Mouse (Mus musculus) limb, embryonic 12.5 days (tissue): Measurements from ENCODE around the gene Taar7f. TPM values are rescaled to one million over a fixed set of nuclear protein-coding genes. Genes with fewer than 3 reads are reported as not detected.
"Not testable (repeated sequence)": the region's sequence is repeated elsewhere in the genome, so short reads cannot be mapped to it uniquely, and the experiment has no call there.

Experiments used
- ATAC-seq: fragments of 200-750 bp; cut with Nextera tagmentation; 2 replicates; pipeline ENCODE4 v1.8.0; 2017; ENCODE audit warnings: low read depth, moderate TSS enrichment; ENCODE audit not compliant: insufficient number of reproducible peaks, insufficient read depth, low FRiP score, low TSS enrichment
- H3K27ac ChIP-seq: fragments of 300-500 bp; sonication (generic); 2 replicates; pipeline ENCODE4 v1.5.1; 2016; ENCODE audit warnings: mild to moderate bottlenecking, moderate library complexity
- H3K27me3 ChIP-seq: fragments of 300-500 bp; sonication (generic); 2 replicates; pipeline ENCODE4 v1.6.1; 2016; ENCODE audit warnings: mild to moderate bottlenecking, moderate library complexity
- H3K36me3 ChIP-seq: fragments of 300-500 bp; sonication (generic); 2 replicates; pipeline ENCODE4 v1.6.1; 2016; ENCODE audit warnings: mild to moderate bottlenecking, moderate library complexity
- H3K4me1 ChIP-seq: fragments of 300-500 bp; sonication (generic); replicated peaks from 2 replicates; pipeline ENCODE4 v1.6.1; 2016
- H3K4me2 ChIP-seq: fragments of 300-500 bp; sonication (generic); 2 replicates; pipeline ENCODE4 v1.6.1; 2016; ENCODE audit warnings: mild to moderate bottlenecking, moderate library complexity
- H3K4me3 ChIP-seq: fragments of 300-500 bp; sonication (generic); replicated peaks from 2 replicates; pipeline ENCODE4 v1.5.1; 2016; ENCODE audit warnings: mild to moderate bottlenecking
- H3K9ac ChIP-seq: fragments of 300-500 bp; sonication (generic); replicated peaks from 2 replicates; pipeline ENCODE4 v1.6.1; 2016; ENCODE audit warnings: mild to moderate bottlenecking, moderate library complexity
- H3K9me3 ChIP-seq: fragments of 300-500 bp; sonication (generic); 2 replicates; pipeline ENCODE4 v1.6.1; 2016; ENCODE audit warnings: mild to moderate bottlenecking, moderate library complexity
- WGBS: fragments of 180-500 bp; shearing (Covaris S2); methylation state at CpG from one replicate; pipeline ENCODE4 v1.1.7; 2016; 5-methylcytosine and 5-hydroxymethylcytosine counted together
- polyA plus RNA-seq: library from polyadenylated mRNA; unstranded; fragments of >200 nt; fragmentation: Nextera tagmentation; extraction: Ambion mirVana; gene quantifications from 2 replicates; pipeline ENCODE4 v1.2.1, GENCODE M21; 2016

Gene Taar7f
- polyA plus RNA-seq, 1 experiment from 2014 or later, result not detected

DNA sequence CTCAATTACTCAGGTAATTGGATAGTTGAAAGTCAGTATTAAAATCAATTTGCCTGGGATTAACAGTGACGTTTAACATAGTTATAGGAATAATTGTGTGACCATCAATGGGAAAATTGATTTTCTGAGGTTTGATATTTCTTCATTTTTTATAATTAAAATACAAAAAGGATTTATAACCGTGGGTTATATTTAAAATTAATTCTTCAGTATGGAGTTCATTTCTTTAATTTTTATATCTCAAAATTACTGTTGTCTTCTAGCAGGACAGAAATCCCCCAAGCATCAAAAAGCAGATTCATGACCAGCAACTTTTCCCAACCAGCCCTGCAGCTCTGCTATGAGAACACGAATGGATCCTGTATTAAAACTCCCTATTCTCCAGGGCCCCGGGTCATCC is 26.9 kb downstream of the Taar7f start, which contains the start of gene Taar8a:
TSS of gene Taar8a (plus strand) at position 301 of the 400 bp plus-strand sequence.
- ATAC-seq, H3K4me3 ChIP-seq, H3K9me3 ChIP-seq, H3K27me3 ChIP-seq, H3K4me2 ChIP-seq, H3K36me3 ChIP-seq, H3K27ac ChIP-seq, H3K9ac ChIP-seq, H3K4me1 ChIP-seq: not testable (repeated sequence)
- 86% methylated on average over 2 of the region's 4 CpGs for WGBS

DNA sequence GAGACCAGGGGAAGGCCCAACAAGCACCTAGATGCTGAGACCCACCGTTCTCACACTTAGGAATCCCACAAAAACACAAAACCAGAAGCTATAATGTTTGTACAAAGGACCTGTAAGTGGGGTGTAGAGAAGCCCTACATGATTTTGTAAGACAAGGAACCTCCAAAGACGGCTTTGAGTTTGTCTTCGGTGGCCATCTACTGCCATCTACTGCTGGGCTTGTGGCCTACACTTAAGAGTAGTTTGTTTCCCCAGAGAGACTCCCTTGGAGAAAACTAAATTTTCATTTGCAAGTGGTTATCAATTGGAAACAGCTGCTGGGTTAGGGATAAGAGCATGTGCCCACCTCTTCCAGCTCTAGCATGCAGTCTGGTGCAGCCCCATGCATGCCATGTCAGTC is 30.9 kb downstream of the Taar7f start:
- no peak for ATAC-seq
- Histone ChIP-seq H3K4me1 (no peaks in the 10 kb centered on the region), H3K9ac (no peak overlapping the region), H3K4me3 (no peak overlapping the region), H3K36me3 (no peaks in the 10 kb centered on the region), H3K27me3 (no peaks in the 10 kb centered on the region), H3K9me3 (no peaks in the 10 kb centered on the region), H3K27ac (no peak overlapping the region), H3K4me2 (no peak overlapping the region)
- 44% methylated on average over 3 of the region's 3 CpGs for WGBS

DNA sequence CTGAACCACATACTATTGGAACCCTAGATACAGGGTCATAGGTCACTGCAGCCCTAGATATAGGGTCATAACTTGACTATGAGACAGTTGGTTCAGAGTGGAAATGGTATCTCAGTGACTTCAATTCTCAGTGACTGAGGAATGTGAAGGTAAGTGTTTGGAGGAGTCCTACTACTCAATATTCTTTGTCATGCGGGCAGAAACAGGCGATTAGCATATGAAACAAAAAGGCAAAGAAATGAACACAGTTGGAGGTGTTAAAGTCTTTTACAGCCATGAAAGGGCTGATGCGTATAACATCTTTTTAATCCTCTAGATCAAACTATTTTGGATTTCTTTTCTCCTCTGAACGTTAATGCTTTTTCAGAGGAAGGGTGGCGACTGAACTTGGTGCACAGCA is 36.6 kb downstream of the Taar7f start:
- no peaks in the 10 kb centered on the region for H3K27me3 ChIP-seq
- WGBS, result 78% methylated on average over 5 of the region's 5 CpGs
- no peaks in the 10 kb centered on the region for H3K9me3 ChIP-seq
- no peak overlapping the region for H3K4me2 ChIP-seq
- no peak for ATAC-seq
- no peak overlapping the region for H3K27ac ChIP-seq
- no peak overlapping the region for H3K4me3 ChIP-seq
- no peaks in the 10 kb centered on the region for H3K36me3 ChIP-seq
- no peaks in the 10 kb centered on the region for H3K4me1 ChIP-seq
- no peak overlapping the region for H3K9ac ChIP-seq

- Histone ChIP-seq H3K4me3 (no peak overlapping the region), H3K27me3 (no peaks in the 10 kb centered on the region), H3K4me2 (no peak overlapping the region), H3K9ac (no peak overlapping the region), H3K36me3 (no peaks in the 10 kb centered on the region), H3K4me1 (no peaks in the 10 kb centered on the region), H3K27ac (no peak overlapping the region), H3K9me3 (no peaks in the 10 kb centered on the region)
- WGBS, result 85% methylated on average over 5 of the region's 5 CpGs
- ATAC-seq, result no peak
Measured at GRCm38 (mm10) chr10:24086555-24086954, 37.2 kb downstream of the Taar7f start.

DNA sequence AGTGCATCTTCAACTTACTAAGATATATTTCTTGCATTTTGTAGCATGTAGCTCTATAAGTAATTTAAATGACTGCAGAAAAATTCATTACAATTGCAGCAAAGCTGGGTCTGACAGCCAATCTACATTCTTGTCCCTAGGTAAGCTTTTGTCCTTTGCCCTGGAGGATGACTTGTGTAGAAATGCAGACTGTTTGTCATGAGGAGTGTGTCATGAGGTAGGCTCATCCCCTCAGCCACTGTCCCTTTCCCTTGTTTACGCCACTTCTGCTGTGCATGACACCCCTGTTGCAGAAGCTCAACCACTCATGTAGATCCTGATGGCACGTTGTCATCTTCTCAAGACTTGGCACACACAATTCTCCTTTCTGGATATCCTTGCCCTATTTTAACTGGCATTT is 37.9 kb downstream of the Taar7f start:
- Histone ChIP-seq H3K27ac (no peak overlapping the region), H3K4me3 (no peak overlapping the region), H3K36me3 (no peaks in the 10 kb centered on the region), H3K9ac (no peak overlapping the region), H3K9me3 (no peaks in the 10 kb centered on the region), H3K27me3 (no peaks in the 10 kb centered on the region), H3K4me2 (no peak overlapping the region), H3K4me1 (no peaks in the 10 kb centered on the region)
- ATAC-seq, result no peak
- 93% methylated on average over 2 of the region's 2 CpGs for whole genome bisulfite sequencing

DNA sequence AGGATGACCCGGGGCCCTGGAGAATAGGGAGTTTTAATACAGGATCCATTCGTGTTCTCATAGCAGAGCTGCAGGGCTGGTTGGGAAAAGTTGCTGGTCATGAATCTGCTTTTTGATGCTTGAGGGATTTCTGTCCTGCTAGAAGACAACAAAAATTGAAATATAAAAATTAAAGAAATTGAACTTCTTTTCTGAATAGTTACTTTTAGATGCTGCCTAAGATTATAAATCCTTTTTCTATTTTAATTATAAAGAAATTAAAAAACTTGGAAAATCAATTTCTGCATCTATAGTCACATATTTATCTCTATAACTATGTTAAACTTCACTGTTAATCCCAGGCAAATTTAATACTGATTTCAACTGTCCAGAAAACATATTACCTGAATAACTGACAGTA is 42.9 kb downstream of the Taar7f start, which contains the start of gene Taar8b:
TSS of gene Taar8b (minus strand) at position 101 of the 400 bp plus-strand sequence.
- no peak for ATAC-seq
- Histone ChIP-seq H3K9ac (no peak within 1 kb of the TSS), H3K9me3 (0 out of 2 replicates have a peak, but pooled peaks cover 3% of the 10 kb centered on the region), H3K4me3 (no peak within 1 kb of the TSS), H3K4me1 (no peaks in the 10 kb centered on the region), H3K4me2 (no peak within 1 kb of the TSS), H3K27ac (no peak within 1 kb of the TSS), H3K27me3 (no peaks in the 10 kb centered on the region), H3K36me3 (no peaks in the 10 kb centered on the region)
- 73% methylated on average over 2 of the region's 2 CpGs for WGBS

DNA sequence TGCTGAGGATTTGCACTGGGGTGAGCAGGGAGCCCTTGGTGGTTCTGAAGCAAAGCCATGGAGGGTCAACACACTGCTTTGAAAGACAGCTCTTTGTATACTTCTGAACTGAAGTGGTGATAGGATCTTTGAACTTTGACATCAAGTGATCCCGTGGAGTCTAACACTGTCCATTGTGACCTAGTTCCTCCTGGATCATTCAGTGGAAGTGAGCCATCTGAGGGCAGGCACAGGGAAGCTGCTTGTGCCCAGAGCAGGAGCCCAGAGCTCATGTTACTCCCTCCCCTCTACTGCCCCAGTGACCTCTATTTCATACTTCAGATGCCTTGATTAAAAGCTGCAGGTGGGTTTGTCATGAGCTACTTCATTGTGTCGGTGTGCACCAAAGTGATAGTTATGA is 47.7 kb downstream of the Taar7f start:
- H3K27ac ChIP-seq, H3K4me1 ChIP-seq, H3K4me3 ChIP-seq, H3K9me3 ChIP-seq, H3K9ac ChIP-seq, ATAC-seq, H3K36me3 ChIP-seq, H3K27me3 ChIP-seq, H3K4me2 ChIP-seq: not testable (repeated sequence)
- 50% methylated on average over 2 of the region's 2 CpGs for WGBS

Other genes starting within 250 kb of the Taar7f start
- gene Vnn3, start 198.0 kb upstream of the Taar7f start, polyA plus RNA-seq, result not detected in 2 replicates
- gene Vnn1, start 154.8 kb upstream of the Taar7f start, polyA plus RNA-seq, result 0.61 and 1.0 TPM in 2 replicates
- not detected in 2 replicates for gene Taar1, start 129.2 kb upstream of the Taar7f start, polyA plus RNA-seq
- gene Taar2, start 110.9 kb upstream of the Taar7f start, polyA plus RNA-seq, result not detected in 2 replicates
- gene Taar3, start 100.0 kb upstream of the Taar7f start, polyA plus RNA-seq, result not detected in 2 replicates
- not detected in 2 replicates for gene Taar4, start 89.0 kb upstream of the Taar7f start, polyA plus RNA-seq
- gene Taar5, start 78.8 kb upstream of the Taar7f start, polyA plus RNA-seq, result not detected in 2 replicates
- gene Taar6, start 63.9 kb upstream of the Taar7f start, polyA plus RNA-seq, result not detected in 2 replicates
- not detected in 2 replicates for gene Taar7a, start 56.0 kb upstream of the Taar7f start, polyA plus RNA-seq
- gene Taar7b, start 49.6 kb upstream of the Taar7f start, polyA plus RNA-seq, result not detected in 2 replicates
- not detected in 2 replicates for gene Taar7d, start 22.3 kb upstream of the Taar7f start, polyA plus RNA-seq
- gene Taar7e, start 11.9 kb upstream of the Taar7f start, polyA plus RNA-seq, result not detected in 2 replicates
- not detected in 2 replicates for gene Taar8a, start 27.0 kb downstream of the Taar7f start, polyA plus RNA-seq
- gene Taar8b, start 42.8 kb downstream of the Taar7f start, polyA plus RNA-seq, result not detected in 2 replicates
- gene Taar8c, start 52.4 kb downstream of the Taar7f start, polyA plus RNA-seq, result not detected in 2 replicates
- not detected in 2 replicates for gene Taar9, start 60.0 kb downstream of the Taar7f start, polyA plus RNA-seq
- 52.0 and 57.9 TPM in 2 replicates for gene Stx7, start 99.8 kb downstream of the Taar7f start, polyA plus RNA-seq
- 19.7 and 20.3 TPM in 2 replicates for gene Moxd1, start 174.0 kb downstream of the Taar7f start, polyA plus RNA-seq